Mouse (Mus musculus) CH12.LX (cell line): ENCODE measurements around the gene Rps2.

ENCODE experiments used
- CHD2 ChIP-seq: IDR thresholded peaks from 2 replicates; pipeline ENCODE4 v1.6.1; 2011; ENCODE audit warnings: low read length, improper control_type of control experiment
- CTCF ChIP-seq, 2 experiments: IDR thresholded peaks in 1 of 2; conservative IDR thresholded peaks in 1 of 2; 2 replicates each; pipeline ENCODE4 v1.5.1; 2011 to 2012; ENCODE audit warnings: low read depth in 2 of 2, low read length in 2 of 2, improper control_type of control experiment in 1 of 2, inconsistent platforms in 1 of 2, mild to moderate bottlenecking in 1 of 2, moderate library complexity in 1 of 2
- EP300 ChIP-seq: IDR thresholded peaks from 2 replicates; pipeline ENCODE4 v1.6.1; 2011; ENCODE audit warnings: low read length, improper control_type of control experiment
- ETS1 ChIP-seq: conservative IDR thresholded peaks from 2 replicates; pipeline ENCODE4 v1.6.1; 2012; ENCODE audit warnings: low read depth, mild to moderate bottlenecking, inconsistent platforms, low read length, improper control_type of control experiment, moderate library complexity
- HCFC1 ChIP-seq: IDR thresholded peaks from 2 replicates; pipeline ENCODE4 v1.6.1; 2012; ENCODE audit warnings: low read depth, mild to moderate bottlenecking, inconsistent platforms, low read length, improper control_type of control experiment
- MAFK ChIP-seq: IDR thresholded peaks from 2 replicates; pipeline ENCODE4 v1.6.1; 2011; ENCODE audit warnings: low read length, improper control_type of control experiment; ENCODE audit not compliant: insufficient replicate concordance
- MAX ChIP-seq: IDR thresholded peaks from 2 replicates; pipeline ENCODE4 v1.6.1; 2011; ENCODE audit warnings: low read length, improper control_type of control experiment
- POLR2A ChIP-seq: IDR thresholded peaks from 2 replicates; pipeline ENCODE4 v1.6.1; 2011; ENCODE audit warnings: low read depth, mild to moderate bottlenecking, improper control_type of control experiment, low read length
- SIN3A ChIP-seq: IDR thresholded peaks from 2 replicates; pipeline ENCODE4 v1.6.1; 2012; ENCODE audit warnings: low read length, improper control_type of control experiment, inconsistent platforms

- TF ChIP-seq ETS1 (no peak), SIN3A (no peak), POLR2A (no peak), CTCF (conservative IDR thresholded peaks at IDR 0.05 in 1 of 2, IDR thresholded peaks at IDR 0.05 in 1 of 2; ENCODE audit: low read depth in 2 of 2, low read length in 2 of 2) (no peak), HCFC1 (no peak), MAFK (no peak), CHD2 (no peak), MAX (no peak), EP300 (no peak)
Measured at GRCm38 (mm10) chr17:24672141-24672540, 45.8 kb upstream of the Rps2 start.
